Mouse (Mus musculus) heart, postnatal 36 days (tissue): ENCODE measurements around the gene Pcbp1. TPM values are rescaled to one million over a fixed set of nuclear protein-coding genes. Genes with fewer than 3 reads are reported as not detected.
A peak's percentile ranks its signal among the peaks of the same experiment; 100 is the strongest.
"Not testable (repeated sequence)": the region's sequence is repeated elsewhere in the genome, so short reads cannot be mapped to it uniquely, and the experiment has no call there.

Source experiments
- DNase-seq, 2 experiments: peaks; one replicate each; pipeline ENCODE4 v3.0.0; 2021 to 2022
- intact Hi-C: fragments of 180-260 bp; cut with DNase I; formaldehyde crosslinking; loops from one replicate; pipeline ENCODE4 v1.15.1; 2025
- total RNA-seq, 2 experiments: library from RNA; stranded (reverse); gene quantifications; 2 replicates each; pipeline ENCODE4 v1.2.3; 2021

Pcbp1 gene
- total RNA-seq, 2 experiments from 2014 or later = 147 to 159 TPM

DNA sequence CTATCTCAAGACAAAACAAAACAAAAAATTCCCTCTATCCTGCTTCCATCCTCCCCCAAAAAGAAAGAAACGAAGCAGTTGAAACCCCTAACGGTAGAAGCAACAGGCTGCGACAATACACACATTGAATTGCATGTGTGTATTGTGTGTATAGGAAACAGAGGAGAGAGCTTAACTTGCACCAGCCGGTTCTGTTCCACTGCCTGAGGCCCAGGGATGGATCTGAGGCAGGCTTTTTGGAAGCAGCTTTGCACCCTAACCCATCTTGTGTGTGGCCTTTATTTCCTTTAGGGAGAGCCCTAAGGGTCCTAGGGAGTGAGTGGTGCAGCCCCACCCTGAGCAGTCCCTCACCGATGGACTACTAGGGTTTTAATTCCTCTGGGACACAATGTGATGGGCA lies 29.5 kb downstream of the Pcbp1 start:
- DNase-seq = no peak
- intact Hi-C loops = loop anchor here (2.0 kb wide), 1 partner anchor 24 kb away; no protein-coding TSS in a partner anchor

DNA sequence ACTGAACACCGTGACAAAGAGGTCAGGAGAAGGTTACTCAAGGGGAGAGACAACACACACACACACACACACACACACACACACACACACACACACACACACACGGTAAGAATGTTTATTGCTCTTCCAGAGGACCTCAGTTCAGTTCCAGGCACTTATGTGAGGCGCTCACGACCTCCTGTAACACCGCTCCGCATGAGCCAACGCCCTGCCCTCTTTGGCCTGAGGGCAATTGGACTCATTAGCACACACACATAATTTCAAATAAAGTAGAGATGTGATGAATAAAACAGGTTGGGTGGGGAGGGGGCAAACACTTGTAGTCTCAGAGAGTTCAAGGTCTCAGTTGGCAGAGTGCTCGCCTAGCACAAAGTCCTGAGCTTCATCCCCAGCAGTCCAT lies 30.0 kb downstream of the Pcbp1 start:
- no peak for DNase-seq
- intact Hi-C loops = loop anchor here (2.0 kb wide), 1 partner anchor 23 kb away; no protein-coding TSS in a partner anchor

DNA sequence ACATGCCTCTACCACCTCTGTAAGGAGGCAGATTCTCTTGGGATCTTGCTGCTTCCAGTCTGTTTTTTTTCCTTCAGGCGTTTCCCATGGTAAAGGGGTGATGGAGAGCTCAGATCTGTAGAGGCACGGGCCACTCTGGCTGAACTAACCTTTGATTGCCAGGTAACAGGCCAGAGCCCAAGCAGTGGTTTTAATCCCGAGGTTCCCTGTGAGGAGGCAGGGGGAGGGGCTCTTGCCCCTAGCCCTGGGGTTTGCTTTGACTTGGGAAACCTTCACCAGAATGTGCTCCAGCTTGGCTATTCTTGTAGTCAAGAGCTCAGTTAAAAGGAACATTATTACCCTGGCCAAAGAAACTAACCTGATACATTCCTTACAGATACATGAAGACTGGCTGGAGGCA lies 30.5 kb downstream of the Pcbp1 start:
- intact Hi-C loops = loop anchor here (2.0 kb wide), 2 partner anchors 23 to 29 kb away; no protein-coding TSS in a partner anchor
- no peak for DNase-seq

- DNase-seq = no peak
Observed at GRCm38 (mm10) chr6:86494767-86495166, 31.4 kb downstream of the Pcbp1 start.

DNA sequence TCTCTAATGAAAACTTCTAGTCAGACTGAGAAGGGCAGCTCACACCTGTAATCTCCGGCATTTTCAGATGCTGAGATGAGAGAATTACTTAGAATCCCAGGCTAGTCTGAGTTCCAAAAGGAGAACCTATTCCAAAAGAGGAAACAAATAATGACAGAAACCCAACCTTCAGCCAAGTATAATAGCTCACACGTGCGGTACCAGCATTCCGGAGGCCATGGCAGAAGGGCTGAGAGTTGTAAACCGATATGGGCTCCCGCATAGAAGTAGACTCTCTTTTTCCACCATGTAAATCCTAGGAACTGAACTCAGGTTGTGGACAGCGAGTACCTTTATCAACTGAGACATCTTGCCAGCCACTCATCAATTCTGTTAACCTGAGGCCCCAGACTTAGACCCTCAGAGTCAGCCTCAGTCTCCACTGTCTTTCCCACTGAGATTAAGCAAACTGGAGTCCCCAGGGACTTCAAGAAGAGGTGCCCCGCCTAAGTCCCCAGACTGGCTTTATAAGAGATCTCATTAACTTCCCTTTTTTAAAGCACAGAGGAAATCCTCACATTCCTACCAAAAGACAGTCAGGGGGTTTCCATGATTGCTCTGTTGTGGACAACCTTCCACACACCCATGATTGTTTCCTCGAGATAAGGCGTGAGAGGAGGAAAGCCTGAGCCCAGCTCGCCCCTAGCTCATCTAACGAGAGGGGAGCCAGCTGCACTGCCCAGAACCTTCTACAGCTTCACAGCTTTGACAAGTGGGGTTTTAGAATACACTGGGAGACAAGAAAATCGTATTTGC lies 32.5 kb downstream of the Pcbp1 start:
- intact Hi-C loops = loop anchor here (2.0 kb wide), 1 partner anchor 31 kb away; no protein-coding TSS in a partner anchor
- DNase-seq = no peak

More at GRCm38 (mm10) chr6:86494767-86495166, 31.4 kb downstream of the Pcbp1 start:
- intact Hi-C loops = loop anchor here (2.0 kb wide), 1 partner anchor 30 kb away; no protein-coding TSS in a partner anchor

DNA sequence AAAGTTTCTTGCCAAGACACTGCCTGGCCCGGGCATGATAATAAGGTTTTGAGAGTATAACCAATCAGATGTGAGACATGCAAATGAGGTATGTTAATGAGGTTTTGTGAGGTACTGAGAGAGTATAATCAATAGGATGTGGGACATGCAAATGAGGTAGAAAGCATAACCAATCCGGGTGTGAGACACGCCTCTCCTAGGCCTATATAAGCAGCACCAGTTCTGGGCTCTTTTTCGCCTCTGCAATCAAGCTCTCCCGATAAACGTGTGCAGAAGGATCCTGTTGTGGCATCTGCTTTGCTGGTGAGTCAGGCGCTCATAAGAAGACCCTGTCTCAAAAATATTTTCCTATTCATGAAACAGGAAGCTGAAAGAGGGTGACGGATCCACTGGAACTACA lies 35.7 kb downstream of the Pcbp1 start:
- DNase-seq, intact Hi-C loops: not testable (repeated sequence)

DNA sequence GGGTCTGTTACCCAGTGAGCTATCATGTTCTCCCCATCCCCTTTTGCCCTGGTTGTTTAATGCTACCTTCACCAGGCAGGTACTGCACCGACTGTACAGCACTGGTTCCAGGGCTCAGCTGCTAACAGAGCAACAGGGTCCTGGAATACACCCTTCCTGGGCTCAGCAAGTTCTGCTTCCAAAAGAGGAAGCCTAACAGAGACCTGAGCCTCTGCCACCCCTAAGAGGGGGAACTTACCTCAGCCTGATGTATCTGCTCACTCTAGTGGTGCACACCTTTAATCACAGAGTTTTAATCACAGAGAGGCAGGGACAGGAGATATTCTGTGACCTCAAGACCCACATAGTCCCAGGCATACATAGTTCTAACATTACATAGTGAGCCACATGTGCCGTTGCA lies 36.2 kb downstream of the Pcbp1 start:
- no peak for DNase-seq
- intact Hi-C loops = no loop called here

DNA sequence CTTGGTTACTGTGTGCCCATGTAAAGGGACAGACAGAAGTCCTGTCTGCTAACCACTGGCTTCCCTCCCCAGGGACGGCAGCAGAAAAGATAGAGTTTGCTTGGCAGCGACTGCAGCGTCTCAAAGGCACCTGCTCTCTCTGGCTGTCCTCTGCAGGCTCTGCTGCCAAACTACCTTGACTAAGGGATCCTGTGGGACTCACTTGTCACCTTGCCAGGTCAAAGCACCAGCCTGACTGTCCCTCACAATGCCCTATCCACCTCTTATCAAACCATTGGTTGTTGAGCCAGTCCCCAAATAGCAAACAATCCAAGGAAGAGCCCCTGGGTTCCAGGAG lies 38.0 kb downstream of the Pcbp1 start:
- DNase-seq = peak in 1 of 2 experiments; percentile 59
- intact Hi-C loops = no loop called here

GRCm38 (mm10) chr6:86487358-86488148 lies 38.6 kb downstream of the Pcbp1 start:
- intact Hi-C loops = no loop called here
- peak; percentile 81 to 84 for DNase-seq

- DNase-seq = no peak
- intact Hi-C loops = no loop called here
Observed at GRCm38 (mm10) chr6:86485943-86486640, 40.0 kb downstream of the Pcbp1 start.

- DNase-seq = no peak
- intact Hi-C loops = no loop called here
Observed at GRCm38 (mm10) chr6:86481871-86482270, 44.2 kb downstream of the Pcbp1 start.

DNA sequence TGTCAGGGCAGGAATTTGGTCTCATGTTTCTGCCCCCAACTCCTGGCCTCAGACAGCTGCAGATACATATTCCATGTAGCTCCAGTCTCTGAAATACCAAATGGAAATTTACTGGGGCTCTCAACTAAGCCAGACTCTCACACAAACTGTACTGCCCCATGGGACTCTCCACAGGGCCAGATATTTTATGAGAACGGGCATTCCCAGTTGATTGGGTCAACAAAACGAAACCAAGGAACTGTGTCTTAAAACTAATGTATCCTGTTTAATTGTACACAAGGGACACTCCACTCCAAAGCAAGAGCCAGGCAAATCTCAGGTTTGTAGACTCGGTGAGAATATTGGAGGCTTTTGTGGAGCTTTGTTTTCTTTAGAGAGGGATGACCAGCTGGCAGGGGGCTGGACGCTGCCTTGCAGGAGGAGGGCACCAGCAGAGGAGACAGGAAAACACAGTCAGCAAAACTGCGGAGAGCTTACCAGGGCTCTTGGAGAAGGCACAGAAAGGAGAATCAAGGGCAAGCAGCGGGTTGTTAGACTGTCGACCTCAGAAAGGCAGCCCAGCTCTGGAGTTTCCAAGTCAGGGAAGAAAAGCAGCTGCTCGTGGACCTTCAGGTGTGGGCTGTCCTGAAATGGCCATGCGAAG lies 45.8 kb downstream of the Pcbp1 start:
- peak; percentile 56 to 75 for DNase-seq
- intact Hi-C loops = no loop called here

DNA sequence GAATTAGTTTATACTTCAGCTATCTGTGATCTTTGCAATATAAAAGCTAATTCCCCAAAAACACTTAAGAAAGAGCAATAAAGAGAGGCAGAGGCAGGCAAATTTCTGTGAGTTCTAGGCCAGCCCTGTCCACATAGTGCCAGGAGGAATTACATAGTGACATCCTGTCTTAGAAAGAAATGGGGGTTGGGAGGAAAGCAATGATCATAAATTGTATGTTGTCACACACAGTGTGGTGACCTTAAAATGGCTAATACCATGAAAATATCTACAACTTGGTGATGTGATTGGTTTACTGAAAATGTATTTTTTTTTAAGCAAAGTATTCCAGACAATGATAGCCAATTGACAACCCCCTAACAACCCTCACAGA lies 46.3 kb downstream of the Pcbp1 start:
- intact Hi-C loops = no loop called here
- no peak for DNase-seq

GRCm38 (mm10) chr6:86479311-86479710 lies 46.8 kb downstream of the Pcbp1 start:
- intact Hi-C loops = no loop called here
- DNase-seq = no peak

GRCm38 (mm10) chr6:86476931-86477330 lies 49.2 kb downstream of the Pcbp1 start:
- intact Hi-C loops = no loop called here
- no peak for DNase-seq

DNA sequence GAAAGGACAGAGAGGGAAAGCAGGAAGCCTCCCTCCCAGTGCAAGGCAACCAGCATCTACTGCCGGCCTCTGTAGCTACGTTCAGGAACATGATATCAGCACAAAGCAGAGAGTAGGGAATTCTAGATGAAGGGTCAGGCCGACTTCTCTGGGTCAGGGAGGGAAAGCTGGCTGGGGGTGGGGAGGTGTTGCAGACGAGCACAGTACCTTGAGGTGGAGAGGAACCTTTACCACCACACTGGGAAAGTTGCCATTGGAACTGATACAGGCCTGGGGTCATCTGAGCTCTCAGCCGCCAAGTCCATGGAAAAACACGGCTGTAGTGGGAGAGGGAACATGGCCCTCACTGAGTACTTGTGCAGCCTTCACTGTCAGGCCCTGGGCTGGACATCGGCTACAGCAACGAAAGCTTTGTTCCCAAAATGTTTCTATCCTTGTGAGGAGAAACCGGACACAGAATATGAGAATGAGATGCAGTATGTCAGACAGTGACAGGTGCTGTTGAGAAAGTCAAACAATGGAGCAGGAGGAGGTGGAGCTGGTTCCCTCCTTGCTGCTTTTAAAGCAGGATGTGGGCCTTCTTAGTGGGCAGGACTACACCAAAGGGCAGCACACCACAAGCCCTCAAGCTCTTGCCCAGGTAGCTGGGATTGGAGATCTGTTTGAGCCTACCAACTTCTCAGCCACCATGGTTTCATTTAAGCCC lies 50.5 kb downstream of the Pcbp1 start:
- intact Hi-C loops = no loop called here
- peak in 1 of 2 experiments; percentile 69 for DNase-seq

DNA sequence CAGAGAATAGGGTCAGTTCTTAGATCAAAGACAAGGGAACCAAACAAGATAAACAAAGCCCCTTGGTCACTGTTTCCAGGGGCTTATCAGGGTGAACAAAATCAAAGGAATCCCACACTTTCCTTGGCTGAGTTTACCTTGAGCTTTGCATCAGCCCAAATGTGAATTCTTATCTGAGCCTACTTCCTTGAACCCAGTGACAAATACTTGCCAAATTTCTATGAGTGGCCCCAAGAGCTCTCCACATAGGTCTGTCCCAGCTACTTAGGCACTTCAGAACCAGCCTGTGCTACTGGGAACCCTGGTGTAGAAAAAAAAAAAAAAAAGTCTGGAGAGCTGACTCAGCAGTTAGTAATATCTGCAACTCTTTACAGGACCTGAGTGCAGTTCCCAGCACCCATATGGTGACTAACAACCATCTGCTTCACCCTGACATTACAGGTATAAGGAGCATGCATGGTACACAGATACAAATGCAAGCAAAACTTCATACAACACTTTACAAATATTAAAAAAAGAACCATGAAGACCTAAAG lies 51.4 kb downstream of the Pcbp1 start:
- DNase-seq = no peak
- intact Hi-C loops = no loop called here
